ENCODE assay signal across 43 mouse cellular contexts in the genomic region with DNA sequence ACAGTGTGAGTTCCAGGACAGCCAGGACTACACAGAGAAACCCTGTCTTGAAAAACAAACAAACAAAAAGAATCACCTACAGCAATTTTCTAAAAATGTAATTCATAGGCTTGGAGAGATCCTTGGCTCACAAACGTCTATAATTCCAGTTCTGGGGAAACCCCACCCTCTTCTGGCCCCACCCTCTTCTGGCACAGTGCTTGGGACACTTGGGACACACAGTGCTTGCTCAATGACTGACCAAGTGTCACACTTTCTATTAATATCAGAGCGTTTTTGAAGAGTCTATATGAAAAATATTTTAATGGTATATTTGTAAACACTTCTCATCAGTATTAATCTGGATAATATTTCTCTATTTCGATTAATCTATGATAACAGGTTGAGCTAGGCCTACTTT. TPM values are rescaled to one million over a fixed set of nuclear protein-coding genes. Genes with fewer than 3 reads are reported as not detected.
"Had no signal": no experiment of that assay in that cellular context is flagged by ENCODE, and none has a peak within 500 bp of the region (broad histone marks: within the 10 kb centered on the region; RNA-seq: fewer than 3 reads in every experiment).

No protein-coding gene starts in this region.

- H3K9me3 ChIP-seq: heart, embryonic 13.5 days; heart, embryonic 15.5 days; hindbrain, embryonic 13.5 days; hindbrain, embryonic 15.5 days; kidney, embryonic 15.5 days; limb, embryonic 13.5 days; limb, embryonic 15.5 days; liver, embryonic 12.5 days had no signal

- H3K4me2 ChIP-seq: heart, embryonic 11.5 days; heart, embryonic 13.5 days; heart, embryonic 15.5 days; hindbrain, embryonic 13.5 days; hindbrain, embryonic 15.5 days; kidney, embryonic 15.5 days; limb, embryonic 13.5 days; limb, embryonic 15.5 days; liver, embryonic 12.5 days had no signal

- H3K27me3 ChIP-seq: heart, embryonic 13.5 days; heart, embryonic 15.5 days; hindbrain, embryonic 13.5 days; hindbrain, embryonic 15.5 days; kidney, embryonic 15.5 days; limb, embryonic 13.5 days; limb, embryonic 15.5 days; liver, embryonic 12.5 days had no signal

- DNase-seq: gastrocnemius, postnatal 14 days; gastrocnemius, postnatal 36 days; heart, adult 11 months; heart, adult 2 months; heart, postnatal 14 days; heart, postnatal 36 days; kidney, adult 11 months; kidney, adult 2 months; kidney, adult 9 months; kidney, postnatal 14 days; kidney, postnatal 36 days; layer of hippocampus, adult 9-11 months; layer of hippocampus, postnatal 36 days; left cerebral cortex, postnatal 4 days had no signal

- H3K4me1 ChIP-seq: heart, embryonic 13.5 days; heart, embryonic 15.5 days; hindbrain, embryonic 13.5 days; hindbrain, embryonic 15.5 days; kidney, embryonic 15.5 days; liver, embryonic 12.5 days had no signal

- H3K4me3 ChIP-seq: heart, adult 2 months; heart, embryonic 13.5 days; heart, embryonic 15.5 days; hindbrain, embryonic 13.5 days; hindbrain, embryonic 15.5 days; kidney, embryonic 15.5 days; limb, embryonic 13.5 days; limb, embryonic 15.5 days; liver, embryonic 12.5 days had no signal

- H3K9ac ChIP-seq: heart, embryonic 13.5 days; heart, embryonic 15.5 days; hindbrain, embryonic 13.5 days; hindbrain, embryonic 15.5 days; kidney, embryonic 15.5 days; limb, embryonic 13.5 days; limb, embryonic 15.5 days; liver, embryonic 12.5 days had no signal

- ATAC-seq: hindbrain, postnatal 0 days; intestine, embryonic 16.5 days; liver, embryonic 12.5 days had no signal

- H3K27ac ChIP-seq: heart, adult 2 months; heart, embryonic 13.5 days; heart, embryonic 15.5 days; hindbrain, embryonic 13.5 days; hindbrain, embryonic 15.5 days; hindbrain, postnatal 0 days; kidney, embryonic 15.5 days; kidney, postnatal 0 days; limb, embryonic 13.5 days; limb, embryonic 15.5 days; liver, embryonic 12.5 days had no signal

- H3K36me3 ChIP-seq: heart, embryonic 13.5 days; heart, embryonic 15.5 days; hindbrain, embryonic 13.5 days; hindbrain, embryonic 15.5 days; kidney, embryonic 15.5 days; limb, embryonic 13.5 days; limb, embryonic 15.5 days; liver, embryonic 12.5 days had no signal

RNA-seq across cellular contexts. Expression of a gene that starts 12.6 kb away (rescaled TPM):
- total RNA-seq: gastrocnemius, adult 18-20 months; gastrocnemius, adult 8-10 months; gastrocnemius, postnatal 14 days; gastrocnemius, postnatal 36 days; heart, adult 2 months; heart, postnatal 14 days; heart, postnatal 36 days; hematopoietic stem cell, adult 5-6 weeks; hindbrain, postnatal 0 days; layer of hippocampus, adult 18-20 months; layer of hippocampus, adult 8-10 months; layer of hippocampus, postnatal 14 days; layer of hippocampus, postnatal 36 days; left cerebral cortex, adult 18-20 months; left cerebral cortex, adult 8-10 months; left cerebral cortex, postnatal 10 days; left cerebral cortex, postnatal 25 days; left cerebral cortex, postnatal 4 days; liver, adult 2 months had no signal
- polyA plus RNA-seq: gonadal fat pad, adult 2 months; heart, adult 2 months; heart, embryonic 11.5 days; heart, embryonic 13.5 days; heart, embryonic 15.5 days; heart, postnatal 0 days; hindbrain, embryonic 11.5 days; hindbrain, embryonic 13.5 days; hindbrain, embryonic 15.5 days; hindbrain, postnatal 0 days; intestine, embryonic 14.5 days; intestine, embryonic 16.5 days; kidney, adult 2 months; kidney, embryonic 15.5 days; kidney, postnatal 0 days; large intestine, adult 2 months; limb, embryonic 11.5 days; limb, embryonic 13.5 days; limb, embryonic 15.5 days; liver, adult 2 months; liver, embryonic 12.5 days had no signal
